ENCODE assay signal across 9 mouse cellular contexts in the genomic region with DNA sequence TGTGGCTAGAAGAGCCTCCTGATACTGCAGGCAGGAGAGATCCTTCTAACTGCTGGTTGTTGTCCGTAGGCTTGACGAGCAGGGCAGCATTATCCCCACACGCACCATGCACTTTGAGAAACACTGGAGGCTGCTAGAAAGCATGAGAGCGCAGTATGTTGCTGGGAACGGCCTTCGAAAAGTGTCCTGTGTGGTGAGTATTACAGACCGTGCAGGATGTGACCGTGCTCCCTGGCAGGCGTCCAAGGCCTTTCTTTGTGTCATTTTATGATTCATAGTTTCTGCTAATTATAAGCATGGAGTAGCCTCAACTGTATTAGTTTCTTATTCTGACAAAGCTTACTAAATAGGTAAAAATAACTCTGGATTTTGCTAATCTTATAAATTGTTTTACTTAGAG. TPM values are rescaled to one million over a fixed set of nuclear protein-coding genes. Genes with fewer than 3 reads are reported as not detected.
A peak's percentile ranks its signal among the peaks of the same experiment; 100 is the strongest.
DNase-seq lines count a peak whose midpoint lies in the region; ATAC-seq and TF ChIP-seq lines count a peak whose summit lies in the region.
"Had no signal": no experiment of that assay in that cellular context is flagged by ENCODE, and none has a peak within 500 bp of the region (broad histone marks: within the 10 kb centered on the region; RNA-seq: fewer than 3 reads in every experiment).

No protein-coding gene starts in this region.

- no peak for TF ChIP-seq POLR2A in heart, adult 2 months (IDR thresholded peaks at IDR 0.05; ENCODE audit: insufficient read depth, low read depth, low read length)

- intact Hi-C loops in left cerebral cortex, adult 2 months (cut with DNase I): no loop called here
- intact Hi-C loops in heart, adult 2 months (cut with DNase I): no loop called here

- 0 out of 2 replicates have a peak overlapping the region, but pooled peaks have one; percentile 2 for H3K9ac ChIP-seq in heart, adult 2 months (ENCODE audit: low read depth, low read length)
- H3K9ac ChIP-seq in stomach, postnatal 0 days (ENCODE audit: low read length): no peak overlapping the region

- no peak overlapping the region for H3K4me2 ChIP-seq in stomach, postnatal 0 days (replicated peaks; ENCODE audit: low read depth)

- H3K27me3 ChIP-seq in heart, adult 2 months (ENCODE audit: control insufficient read depth, insufficient read depth, low read length): no peaks in the 10 kb centered on the region
- H3K27me3 ChIP-seq in stomach, postnatal 0 days (ENCODE audit: control insufficient read depth, insufficient read depth, low read length): no peaks in the 10 kb centered on the region

- no peak overlapping the region for H3K27ac ChIP-seq in left cerebral cortex, adult 2 months
- peak overlapping the region; percentile 31; the same call in 1 of the 2 replicates for H3K27ac ChIP-seq in heart, adult 2 months
- H3K27ac ChIP-seq in stomach, postnatal 0 days (replicated peaks): no peak overlapping the region

- H3K36me3 ChIP-seq in heart, adult 2 months (ENCODE audit: control insufficient read depth, insufficient read depth, low read length): peaks cover 11% of the 10 kb centered on the region
- H3K36me3 ChIP-seq in stomach, postnatal 0 days (ENCODE audit: control insufficient read depth, insufficient read depth, low read length): peaks cover 23% of the 10 kb centered on the region

- 0 out of 2 replicates have a peak, but pooled peaks have one; percentile 26 for ATAC-seq in stomach, postnatal 0 days (ENCODE audit: low FRiP score, low TSS enrichment)

- peaks cover 2% of the 10 kb centered on the region for H3K4me1 ChIP-seq in heart, adult 2 months (ENCODE audit: control insufficient read depth, insufficient read depth, low read length)
- no peaks in the 10 kb centered on the region for H3K4me1 ChIP-seq in stomach, postnatal 0 days (replicated peaks; ENCODE audit: control insufficient read depth, insufficient read depth)

- TF ChIP-seq EP300 in heart, adult 2 months (IDR thresholded peaks at IDR 0.05; ENCODE audit: insufficient read depth, low read depth, low read length): no peak
- TF ChIP-seq EP300 in stomach, postnatal 0 days (optimal IDR thresholded peaks at IDR 0.05): no peak

- 25% methylated on average over 9 of the region's 9 CpGs for WGBS in heart, adult 2 months
- WGBS in stomach, postnatal 0 days: 35% methylated on average over 9 of the region's 9 CpGs

- DNase-seq in left cerebral cortex, adult 2 months (ENCODE audit: extremely low spot score in 1 of 2, low spot score in 2 of 2): peak; percentile 20 to 30
- DNase-seq in left cerebral cortex, adult 11 months (ENCODE audit: low spot score): no peak
- peak; percentile 79 to 87 for DNase-seq in adrenal gland, adult 18-20 months (ENCODE audit: low spot score in 2 of 2)
- DNase-seq in heart, adult 2 months: peak; percentile 62 to 71
- peak; percentile 87 for DNase-seq in kidney, postnatal 10 days
- DNase-seq in stomach, postnatal 0 days (ENCODE audit: low spot score): peak; percentile 32
- DNase-seq in layer of hippocampus, adult 9-11 months: no peak
- DNase-seq in layer of hippocampus, adult 11-12 months (ENCODE audit: low spot score): no peak

- TF ChIP-seq CTCF in left cerebral cortex, adult 2 months (IDR thresholded peaks at IDR 0.05): no peak
- no peak for TF ChIP-seq CTCF in heart, adult 2 months (IDR thresholded peaks at IDR 0.05)
- TF ChIP-seq CTCF in stomach, postnatal 0 days (IDR thresholded peaks at IDR 0.05; ENCODE audit: low read depth): no peak

- no peak overlapping the region for H3K4me3 ChIP-seq in left cerebral cortex, adult 2 months
- no peak overlapping the region for H3K4me3 ChIP-seq in heart, adult 2 months
- H3K4me3 ChIP-seq in stomach, postnatal 0 days (ENCODE audit: low read depth, low read length): no peak overlapping the region

- H3K79me2 ChIP-seq in heart, adult 2 months (replicated peaks; ENCODE audit: control insufficient read depth, insufficient read depth, low read length): no peaks in the 10 kb centered on the region

- H3K9me3 ChIP-seq in stomach, postnatal 0 days (ENCODE audit: control insufficient read depth, low read length): no peaks in the 10 kb centered on the region
- H3K9me3 ChIP-seq: G1E had no signal

RNA-seq across cellular contexts. Expression of a gene that starts 32.0 kb away (rescaled TPM):
- 10 to 100 TPM; 69.3 to 71.6 TPM for total RNA-seq in left cerebral cortex, adult 2 months (2021)
- total RNA-seq in adrenal gland, adult 18-20 months (2021): 10 to 100 TPM; 43.7 to 50.2 TPM
- total RNA-seq in heart, adult 2 months (2021): 10 to 100 TPM; 37.4 to 38.8 TPM
- polyA plus RNA-seq in heart, adult 2 months (2012; rRNA removed): 17.3 and 50.3 TPM in 2 replicates
- 37.3 and 43.9 TPM in 2 replicates for polyA plus RNA-seq in stomach, postnatal 0 days (2015; fragmentation: Nextera tagmentation; extraction: Ambion mirVana)

Comparison
In these comparisons a context has a peak if more than half of its experiments do, and no peak if none do; other contexts are left out.
1. DNase-seq: peak in left cerebral cortex, adult 2 months (2 of 2), adrenal gland, adult 18-20 months (2 of 2), heart, adult 2 months (2 of 2), kidney, postnatal 10 days (single experiment) and stomach, postnatal 0 days (single experiment); none in left cerebral cortex, adult 11 months (single experiment), layer of hippocampus, adult 9-11 months (single experiment) and layer of hippocampus, adult 11-12 months (single experiment).